ENCODE assay signal across 11 mouse cellular contexts in genomic region chr3:41590695-41591559, GRCm38 (mm10). TPM values are rescaled to one million over a fixed set of nuclear protein-coding genes. Genes with fewer than 3 reads are reported as not detected.
DNase-seq lines count a peak whose midpoint lies in the region; ATAC-seq and TF ChIP-seq lines count a peak whose summit lies in the region.
"Had no signal": no experiment of that assay in that cellular context is flagged by ENCODE, and none has a peak within 500 bp of the region (broad histone marks: within the 10 kb centered on the region; RNA-seq: fewer than 3 reads in every experiment).

No protein-coding gene starts in this region.

- peak; percentile 79 for ATAC-seq in stomach, postnatal 0 days (ENCODE audit: low FRiP score, low TSS enrichment)
- ATAC-seq in erythroblast, adult 5-6 weeks (replicated peaks; ENCODE audit: low FRiP score, poor library complexity, severe bottlenecking): no peak
- ATAC-seq: Patski had no signal

- peaks cover 18% of the 10 kb centered on the region for H3K79me2 ChIP-seq in liver, adult 2 months (ENCODE audit: control insufficient read depth, insufficient read depth, low read length)

- H3K9ac ChIP-seq in liver, adult 2 months (ENCODE audit: low read depth, low read length): peak overlapping the region; percentile 3
- H3K9ac ChIP-seq in stomach, postnatal 0 days (ENCODE audit: low read length): no peak overlapping the region
- H3K9ac ChIP-seq: embryonic facial prominence, embryonic 15.5 days had no signal

- no peak overlapping the region for H3K4me3 ChIP-seq in layer of hippocampus, adult 2 months
- no peak overlapping the region for H3K4me3 ChIP-seq in liver, adult 2 months (ENCODE audit: insufficient read depth, low read depth, low read length)
- no peak overlapping the region for H3K4me3 ChIP-seq in stomach, postnatal 0 days (ENCODE audit: low read depth, low read length)
- H3K4me3 ChIP-seq: embryonic facial prominence, embryonic 15.5 days; limb, embryonic 10.5 days had no signal

- WGBS in liver, adult 2 months: 31% methylated on average over 20 of the region's 20 CpGs
- 81% methylated on average over 20 of the region's 20 CpGs for WGBS in stomach, postnatal 0 days

- no peaks in the 10 kb centered on the region for H3K9me3 ChIP-seq in stomach, postnatal 0 days (ENCODE audit: control insufficient read depth, low read length)
- H3K9me3 ChIP-seq: embryonic facial prominence, embryonic 15.5 days; limb, embryonic 10.5 days had no signal

- no peak overlapping the region for H3K4me2 ChIP-seq in stomach, postnatal 0 days (replicated peaks; ENCODE audit: low read depth)
- H3K4me2 ChIP-seq: embryonic facial prominence, embryonic 15.5 days had no signal

- peaks cover 5% of the 10 kb centered on the region; the same call in 1 of the 2 replicates for H3K36me3 ChIP-seq in liver, adult 2 months (ENCODE audit: control insufficient read depth, insufficient read depth, low read length)
- 0 out of 2 replicates have a peak, but pooled peaks cover 2% of the 10 kb centered on the region for H3K36me3 ChIP-seq in stomach, postnatal 0 days (ENCODE audit: control insufficient read depth, insufficient read depth, low read length)

- TF ChIP-seq CTCF in layer of hippocampus, adult 2 months (conservative IDR thresholded peaks at IDR 0.05): peak; percentile 67
- peak; percentile 59 for TF ChIP-seq CTCF in liver, adult 2 months (IDR thresholded peaks at IDR 0.05; ENCODE audit: low read depth, low read length)
- peak; percentile 63 for TF ChIP-seq CTCF in stomach, postnatal 0 days (IDR thresholded peaks at IDR 0.05; ENCODE audit: low read depth)

- peak overlapping the region; percentile 11; the same call in 1 of the 2 replicates for H3K27ac ChIP-seq in layer of hippocampus, adult 2 months
- peak overlapping the region; percentile 61 for H3K27ac ChIP-seq in liver, adult 2 months (replicated peaks; ENCODE audit: insufficient read depth, low read depth, low read length)
- H3K27ac ChIP-seq in stomach, postnatal 0 days (replicated peaks): no peak overlapping the region
- H3K27ac ChIP-seq: embryonic facial prominence, embryonic 15.5 days; limb, embryonic 10.5 days had no signal

- peak; percentile 47 for DNase-seq in adrenal gland, postnatal 10 days
- no peak for DNase-seq in adrenal gland, postnatal 4 days (ENCODE audit: low spot score in 2 of 2)
- no peak for DNase-seq in layer of hippocampus, adult 2 months (ENCODE audit: low spot score in 2 of 2)
- no peak for DNase-seq in layer of hippocampus, postnatal 10 days (ENCODE audit: low spot score in 2 of 2)
- DNase-seq in liver, adult 2 months (ENCODE audit: extremely low read depth, low read depth, low spot score): peak; percentile 93
- peak; percentile 67 for DNase-seq in stomach, postnatal 0 days (ENCODE audit: low spot score)
- DNase-seq in right cerebral cortex, postnatal 25 days: no peak

- H3K27me3 ChIP-seq in liver, adult 2 months (ENCODE audit: control insufficient read depth, insufficient read depth, low read length): no peaks in the 10 kb centered on the region
- H3K27me3 ChIP-seq in stomach, postnatal 0 days (ENCODE audit: control insufficient read depth, insufficient read depth, low read length): no peaks in the 10 kb centered on the region
- H3K27me3 ChIP-seq: embryonic facial prominence, embryonic 15.5 days; Patski had no signal

- TF ChIP-seq EP300 in stomach, postnatal 0 days (optimal IDR thresholded peaks at IDR 0.05): no peak

- no peak for TF ChIP-seq POLR2A in liver, adult 2 months (IDR thresholded peaks at IDR 0.05; ENCODE audit: extremely low read depth, insufficient read depth, low read length)

- peaks cover 55% of the 10 kb centered on the region for H3K4me1 ChIP-seq in liver, adult 2 months (ENCODE audit: control insufficient read depth, insufficient read depth, low read length)
- no peaks in the 10 kb centered on the region for H3K4me1 ChIP-seq in stomach, postnatal 0 days (replicated peaks; ENCODE audit: control insufficient read depth, insufficient read depth)

RNA-seq across cellular contexts. Expression of gene Jade1, which starts 35.4 kb away (rescaled TPM):
- total RNA-seq in adrenal gland, postnatal 10 days (2021): 10 to 100 TPM; 43.5 to 51.6 TPM
- 10 to 100 TPM; 57.5 to 59.7 TPM for total RNA-seq in adrenal gland, postnatal 4 days (2021)
- total RNA-seq in layer of hippocampus, adult 2 months (2021): 10 to 100 TPM; 34.4 to 35.9 TPM
- 10 to 100 TPM; 18.6 to 23.0 TPM for total RNA-seq in layer of hippocampus, postnatal 10 days (2021)
- 29.0 and 37.4 TPM in 2 replicates for total RNA-seq in liver, adult 2 months (2014; rRNA removed)
- 15.0 and 20.3 TPM in 2 replicates for polyA plus RNA-seq in liver, adult 2 months (2012; rRNA removed)
- 7.6 and 9.0 TPM in 2 replicates for polyA plus RNA-seq in stomach, postnatal 0 days (2015; fragmentation: Nextera tagmentation; extraction: Ambion mirVana)
- 11.9 and 14.4 TPM in 2 replicates for total RNA-seq in erythroblast, adult 5-6 weeks (2015; ENCODE audit: low replicate concordance)
- 23.9 and 35.4 TPM in 2 replicates for total RNA-seq in erythroblast, adult 5-6 weeks (2017; ENCODE audit: low replicate concordance)

Comparison
In these comparisons a context has a peak if more than half of its experiments do, and no peak if none do; other contexts are left out.
1. DNase-seq: peak in adrenal gland, postnatal 10 days (single experiment), liver, adult 2 months (single experiment) and stomach, postnatal 0 days (single experiment); none in adrenal gland, postnatal 4 days (0 of 2), layer of hippocampus, adult 2 months (0 of 2), layer of hippocampus, postnatal 10 days (0 of 2) and right cerebral cortex, postnatal 25 days (single experiment).
2. Peak in every context shown above with its lines, with median percentiles within 50 percentile points of each other: CTCF ChIP-seq.